Mouse (Mus musculus) heart, embryonic 14.5 days (tissue): ENCODE data around the gene Olfr878. TPM values are rescaled to one million over a fixed set of nuclear protein-coding genes. Genes with fewer than 3 reads are reported as not detected.

Experiments
- ATAC-seq: fragments of 200-750 bp; cut with Nextera tagmentation; 2 replicates; pipeline ENCODE4 v1.8.0; 2017; ENCODE audit warnings: low read depth, moderate TSS enrichment; ENCODE audit not compliant: insufficient number of reproducible peaks, insufficient read depth, low FRiP score
- H3K27ac ChIP-seq, 2 experiments: fragments of 200-500 bp in 1 of 2; fragments of 300-500 bp in 1 of 2; sonication (generic) in 1 of 2; replicated peaks in 1 of 2; 2 replicates each; pipeline ENCODE4 v1.5.1; 2012 to 2014; ENCODE audit warnings: low read depth in 2 of 2, low read length in 2 of 2, control low read depth in 1 of 2, mild to moderate bottlenecking in 1 of 2, mixed read lengths in 1 of 2; ENCODE audit not compliant: control insufficient read depth in 1 of 2, insufficient read depth in 1 of 2
- H3K27me3 ChIP-seq: fragments of 300-500 bp; sonication (generic); 2 replicates; pipeline ENCODE4 v1.6.1; 2014; ENCODE audit warnings: mild to moderate bottlenecking, low read length, control low read depth; ENCODE audit not compliant: control insufficient read depth, insufficient read depth
- H3K36me3 ChIP-seq: fragments of 300-500 bp; sonication (generic); 2 replicates; pipeline ENCODE4 v1.6.1; 2014; ENCODE audit warnings: mild to moderate bottlenecking, control low read depth, low read length, mixed read lengths; ENCODE audit not compliant: control insufficient read depth, insufficient read depth
- H3K4me1 ChIP-seq, 2 experiments: fragments of 200-500 bp in 1 of 2; fragments of 300-500 bp in 1 of 2; sonication (generic) in 1 of 2; 2 replicates each; pipeline ENCODE4 v1.6.1; 2012 to 2014; ENCODE audit warnings: low read length in 2 of 2, control low read depth in 1 of 2, mixed read lengths in 1 of 2; ENCODE audit not compliant: control insufficient read depth in 2 of 2, insufficient read depth in 2 of 2
- H3K4me2 ChIP-seq: fragments of 300-500 bp; sonication (generic); 2 replicates; pipeline ENCODE4 v1.6.1; 2014; ENCODE audit warnings: mild to moderate bottlenecking, low read length
- H3K4me3 ChIP-seq, 2 experiments: fragments of 200-500 bp in 1 of 2; fragments of 300-500 bp in 1 of 2; sonication (generic) in 1 of 2; 2 replicates each; pipeline ENCODE4 v1.5.1; 2012 to 2014; ENCODE audit warnings: low read length in 2 of 2, mild to moderate bottlenecking in 2 of 2, control low read depth in 1 of 2, low read depth in 1 of 2, moderate library complexity in 1 of 2; ENCODE audit not compliant: control insufficient read depth in 1 of 2, insufficient read depth in 1 of 2
- H3K9ac ChIP-seq: fragments of 300-500 bp; sonication (generic); 2 replicates; pipeline ENCODE4 v1.6.1; 2014; ENCODE audit warnings: mild to moderate bottlenecking, low read length
- H3K9me3 ChIP-seq: fragments of 300-500 bp; sonication (generic); 2 replicates; pipeline ENCODE4 v1.6.1; 2016; ENCODE audit warnings: low read length, control low read depth; ENCODE audit not compliant: control insufficient read depth
- WGBS: fragments of 180-500 bp; shearing (Covaris S2); extraction: QIAGEN DNeasy Blood & Tissue Kit; methylation state at CpG from one replicate; pipeline ENCODE4 v1.1.7; 2014; 5-methylcytosine and 5-hydroxymethylcytosine counted together
- polyA plus RNA-seq: library from polyadenylated mRNA; unstranded; fragments of >200 nt; fragmentation: Nextera tagmentation; extraction: Ambion mirVana; gene quantifications from 2 replicates; pipeline ENCODE4 v1.2.1, GENCODE M21; 2014

Gene Olfr878
- polyA plus RNA-seq, 1 experiment from 2014 or later: not detected

- no peaks in the 10 kb centered on the region for H3K36me3 ChIP-seq
- ATAC-seq: no peak
These were observed 6.6 kb downstream of the Olfr878 start for GRCm38 (mm10) chr9:37924194-37924593.

GRCm38 (mm10) chr9:37925445-37925844 is 7.8 kb downstream of the Olfr878 start:
- Histone ChIP-seq H3K27me3 (no peaks in the 10 kb centered on the region), H3K4me1 (no peaks in the 10 kb centered on the region), H3K9ac (no peak overlapping the region), H3K27ac (no peak overlapping the region), H3K4me2 (no peak overlapping the region), H3K4me3 (no peak overlapping the region), H3K36me3 (no peaks in the 10 kb centered on the region), H3K9me3 (no peaks in the 10 kb centered on the region)
- no peak for ATAC-seq
- WGBS: 74% methylated on average over 2 of the region's 2 CpGs

More at GRCm38 (mm10) chr9:37924194-37924593, 6.6 kb downstream of the Olfr878 start:
- Histone ChIP-seq H3K27ac (no peak overlapping the region), H3K9ac (no peak overlapping the region), H3K4me2 (no peak overlapping the region), H3K27me3 (no peaks in the 10 kb centered on the region), H3K4me3 (no peak overlapping the region), H3K9me3 (no peaks in the 10 kb centered on the region), H3K4me1 (no peaks in the 10 kb centered on the region)
- WGBS: 76% methylated on average over 5 of the region's 5 CpGs

GRCm38 (mm10) chr9:37926019-37927013 is 8.7 kb downstream of the Olfr878 start:
- WGBS: 53% methylated on average over 3 of the region's 3 CpGs
- H3K36me3 ChIP-seq: no peaks in the 10 kb centered on the region

GRCm38 (mm10) chr9:37932519-37932918 is 14.9 kb downstream of the Olfr878 start:
- ATAC-seq: no peak
- H3K4me1 ChIP-seq: no peaks in the 10 kb centered on the region
- H3K9me3 ChIP-seq: no peaks in the 10 kb centered on the region
- WGBS: 5% methylated on average over 11 of the region's 11 CpGs
- no peak overlapping the region for H3K4me3 ChIP-seq
- H3K36me3 ChIP-seq: no peaks in the 10 kb centered on the region
- H3K27ac ChIP-seq: no peak overlapping the region
- no peak overlapping the region for H3K4me2 ChIP-seq
- H3K9ac ChIP-seq: no peak overlapping the region
- no peaks in the 10 kb centered on the region for H3K27me3 ChIP-seq

More at GRCm38 (mm10) chr9:37926019-37927013, 8.7 kb downstream of the Olfr878 start:
- no peak overlapping the region for H3K4me2 ChIP-seq
- H3K9ac ChIP-seq: no peak overlapping the region
- H3K27ac ChIP-seq: no peak overlapping the region
- H3K4me3 ChIP-seq: no peak overlapping the region
- H3K9me3 ChIP-seq: no peaks in the 10 kb centered on the region
- H3K4me1 ChIP-seq: no peaks in the 10 kb centered on the region
- H3K27me3 ChIP-seq: no peaks in the 10 kb centered on the region
- ATAC-seq: no peak

GRCm38 (mm10) chr9:37934146-37934545 is 16.5 kb downstream of the Olfr878 start:
- Histone ChIP-seq H3K36me3 (no peaks in the 10 kb centered on the region), H3K9me3 (no peaks in the 10 kb centered on the region), H3K4me1 (no peaks in the 10 kb centered on the region), H3K4me2 (no peak overlapping the region), H3K27ac (no peak overlapping the region), H3K4me3 (no peak overlapping the region), H3K9ac (no peak overlapping the region), H3K27me3 (no peaks in the 10 kb centered on the region)
- ATAC-seq: no peak

GRCm38 (mm10) chr9:37941167-37941566 is 23.5 kb downstream of the Olfr878 start:
- H3K4me2 ChIP-seq: no peak overlapping the region
- H3K9ac ChIP-seq: no peak overlapping the region
- H3K36me3 ChIP-seq: no peaks in the 10 kb centered on the region
- H3K9me3 ChIP-seq: no peaks in the 10 kb centered on the region
- no peak overlapping the region for H3K4me3 ChIP-seq
- ATAC-seq: no peak
- H3K4me1 ChIP-seq: no peaks in the 10 kb centered on the region
- WGBS: 84% methylated on average over 2 of the region's 2 CpGs
- H3K27ac ChIP-seq: no peak overlapping the region
- no peaks in the 10 kb centered on the region for H3K27me3 ChIP-seq
